Mouse (Mus musculus): Measurements from ENCODE around the gene Mrto4.
"Not testable (repeated sequence)": the region's sequence is repeated elsewhere in the genome, so short reads cannot be mapped to it uniquely, and the experiment has no call there.

The Mrto4 gene

GRCm38 (mm10) chr4:139351931-139352711 lies at the start of gene Mrto4, which contains the start of the genes Emc1 and Ubr4:
Gene Mrto4 (minus strand): TSS chr4:139352576.
Gene Emc1 (plus strand): TSS chr4:139352587.
Gene Ubr4 (plus strand): TSS chr4:139352609.
- DNase-seq = peak; percentile 77 to 84

GRCm38 (mm10) chr4:139400487-139400886 lies 48.1 kb upstream of the Mrto4 start:
- no peak for DNase-seq

- no peak for DNase-seq
These were observed 43.1 kb upstream of the Mrto4 start for GRCm38 (mm10) chr4:139395431-139395830.

GRCm38 (mm10) chr4:139389557-139389956 lies 37.2 kb upstream of the Mrto4 start:
- peak in 1 of 2 experiments; percentile 16 for DNase-seq

GRCm38 (mm10) chr4:139386869-139387319 lies 34.5 kb upstream of the Mrto4 start:
- DNase-seq = peak in 1 of 2 experiments; percentile 23

GRCm38 (mm10) chr4:139385841-139386240 lies 33.5 kb upstream of the Mrto4 start:
- not testable (repeated sequence) for DNase-seq

- no peak for DNase-seq
These were observed 29.9 kb upstream of the Mrto4 start for GRCm38 (mm10) chr4:139382231-139382630.

GRCm38 (mm10) chr4:139381452-139381845 lies 29.1 kb upstream of the Mrto4 start:
- no peak for DNase-seq

- DNase-seq = peak in 1 of 2 experiments; percentile 21
These were observed 28.5 kb upstream of the Mrto4 start for GRCm38 (mm10) chr4:139380775-139381451.

GRCm38 (mm10) chr4:139380207-139380748 lies 27.9 kb upstream of the Mrto4 start:
- DNase-seq = peak; percentile 99 to 100

GRCm38 (mm10) chr4:139379719-139380118 lies 27.3 kb upstream of the Mrto4 start:
- no peak for DNase-seq

GRCm38 (mm10) chr4:139373531-139373930 lies 21.2 kb upstream of the Mrto4 start:
- no peak for DNase-seq

GRCm38 (mm10) chr4:139373130-139373529 lies 20.8 kb upstream of the Mrto4 start:
- peak; percentile 46 to 64 for DNase-seq

- DNase-seq = no peak
These were observed 15.7 kb upstream of the Mrto4 start for GRCm38 (mm10) chr4:139368038-139368437.

GRCm38 (mm10) chr4:139367336-139367735 lies 15.0 kb upstream of the Mrto4 start:
- no peak for DNase-seq

- DNase-seq = no peak
These were observed 8.6 kb upstream of the Mrto4 start for GRCm38 (mm10) chr4:139360761-139361548.

- no peak for DNase-seq
These were observed 4.8 kb upstream of the Mrto4 start for GRCm38 (mm10) chr4:139357211-139357610.

GRCm38 (mm10) chr4:139352832-139353231 lies 456 bp upstream of the Mrto4 start:
- no peak for DNase-seq

- DNase-seq = no peak
These were observed 6.9 kb downstream of the Mrto4 start for GRCm38 (mm10) chr4:139345416-139346019.

GRCm38 (mm10) chr4:139343718-139344117 lies 8.7 kb downstream of the Mrto4 start:
- peak; percentile 68 to 72 for DNase-seq

GRCm38 (mm10) chr4:139341556-139342233 lies 10.7 kb downstream of the Mrto4 start:
- DNase-seq = peak; percentile 44 to 45

- DNase-seq = no peak
These were observed 11.5 kb downstream of the Mrto4 start for GRCm38 (mm10) chr4:139340835-139341234.

All from kidney, adult 8-10 months (tissue).